15 mouse cellular contexts compared by ENCODE assay signal in genomic region chr13:70508708-70509374, GRCm38 (mm10).
DNase-seq lines count a peak whose midpoint lies in the region; ATAC-seq and TF ChIP-seq lines count a peak whose summit lies in the region.
"Had no signal": no experiment of that assay in that cellular context is flagged by ENCODE, and none has a peak within 500 bp of the region (broad histone marks: within the 10 kb centered on the region; RNA-seq: fewer than 3 reads in every experiment).

No protein-coding gene starts in this region.

- no peak overlapping the region for H3K27ac ChIP-seq in heart, embryonic 11.5 days (ENCODE audit: low read depth, low read length)
- H3K27ac ChIP-seq in forebrain, postnatal 0 days (ENCODE audit: low read depth, low read length), result no peak overlapping the region
- H3K27ac ChIP-seq in midbrain, embryonic 14.5 days (replicated peaks; ENCODE audit: low read depth, low read length), result 0 out of 2 replicates have a peak overlapping the region, but pooled peaks have one; percentile 45
- H3K27ac ChIP-seq in heart, adult 2 months, result no peak overlapping the region
- H3K27ac ChIP-seq: heart, embryonic 13.5 days; liver, embryonic 12.5 days had no signal

- intact Hi-C loops in heart, adult 2 months (cut with DNase I), result no loop called here

- no peaks in the 10 kb centered on the region for H3K9me3 ChIP-seq in heart, embryonic 11.5 days (replicated peaks; ENCODE audit: control insufficient read depth, low read length)
- no peaks in the 10 kb centered on the region for H3K9me3 ChIP-seq in forebrain, postnatal 0 days (ENCODE audit: low read length)
- no peaks in the 10 kb centered on the region for H3K9me3 ChIP-seq in midbrain, embryonic 14.5 days (ENCODE audit: control insufficient read depth, low read length)
- H3K9me3 ChIP-seq: heart, embryonic 13.5 days; liver, embryonic 12.5 days had no signal

- no peak for TF ChIP-seq POLR2A in heart, adult 2 months (IDR thresholded peaks at IDR 0.05; ENCODE audit: insufficient read depth, low read depth, low read length)

- no peaks in the 10 kb centered on the region for H3K27me3 ChIP-seq in heart, embryonic 11.5 days (ENCODE audit: control insufficient read depth, insufficient read depth, low read length)
- no peaks in the 10 kb centered on the region for H3K27me3 ChIP-seq in forebrain, postnatal 0 days (ENCODE audit: insufficient read depth, low read length)
- no peaks in the 10 kb centered on the region for H3K27me3 ChIP-seq in midbrain, embryonic 14.5 days (ENCODE audit: control insufficient read depth, insufficient read depth, low read length)
- no peaks in the 10 kb centered on the region for H3K27me3 ChIP-seq in heart, adult 2 months (ENCODE audit: control insufficient read depth, insufficient read depth, low read length)
- H3K27me3 ChIP-seq: heart, embryonic 13.5 days; liver, embryonic 12.5 days had no signal

- H3K36me3 ChIP-seq in heart, embryonic 11.5 days (ENCODE audit: control insufficient read depth, insufficient read depth, low read length), result no peaks in the 10 kb centered on the region
- H3K36me3 ChIP-seq in forebrain, postnatal 0 days (ENCODE audit: insufficient read depth), result no peaks in the 10 kb centered on the region
- no peaks in the 10 kb centered on the region for H3K36me3 ChIP-seq in midbrain, embryonic 14.5 days (ENCODE audit: control insufficient read depth, insufficient read depth, low read length)
- H3K36me3 ChIP-seq in heart, adult 2 months (ENCODE audit: control insufficient read depth, insufficient read depth, low read length), result no peaks in the 10 kb centered on the region
- H3K36me3 ChIP-seq: heart, embryonic 13.5 days; liver, embryonic 12.5 days had no signal

- no peak overlapping the region for H3K4me2 ChIP-seq in heart, embryonic 11.5 days
- no peak overlapping the region for H3K4me2 ChIP-seq in forebrain, postnatal 0 days (ENCODE audit: low read depth)
- H3K4me2 ChIP-seq in midbrain, embryonic 14.5 days (ENCODE audit: low read length), result no peak overlapping the region
- H3K4me2 ChIP-seq: heart, embryonic 13.5 days; liver, embryonic 12.5 days had no signal

- no peak for ATAC-seq in heart, embryonic 11.5 days (replicated peaks; ENCODE audit: insufficient number of reproducible peaks, low FRiP score, low TSS enrichment)
- ATAC-seq in forebrain, postnatal 0 days, result peak; percentile 32; the same call in 1 of the 2 replicates
- ATAC-seq in midbrain, embryonic 14.5 days (ENCODE audit: low FRiP score, low TSS enrichment), result 0 out of 2 replicates have a peak, but pooled peaks have one; percentile 17
- ATAC-seq: liver, embryonic 12.5 days had no signal

- H3K79me2 ChIP-seq in heart, adult 2 months (replicated peaks; ENCODE audit: control insufficient read depth, insufficient read depth, low read length), result no peaks in the 10 kb centered on the region

- TF ChIP-seq EP300 in heart, adult 2 months (IDR thresholded peaks at IDR 0.05; ENCODE audit: insufficient read depth, low read depth, low read length), result no peak

- H3K9ac ChIP-seq in heart, embryonic 11.5 days (ENCODE audit: low read depth, low read length), result no peak overlapping the region
- H3K9ac ChIP-seq in forebrain, postnatal 0 days, result no peak overlapping the region
- H3K9ac ChIP-seq in midbrain, embryonic 14.5 days (replicated peaks; ENCODE audit: low read length), result no peak overlapping the region
- no peak overlapping the region for H3K9ac ChIP-seq in heart, adult 2 months (ENCODE audit: low read depth, low read length)
- H3K9ac ChIP-seq: heart, embryonic 13.5 days; liver, embryonic 12.5 days had no signal

- DNase-seq in heart, adult 11 months, result peak; percentile 50
- DNase-seq in forebrain, postnatal 0 days, result no peak
- peak; percentile 42 for DNase-seq in midbrain, embryonic 14.5 days
- peak; percentile 57 for DNase-seq in retina, postnatal 1 day
- no peak for DNase-seq in lung, postnatal 10 days
- DNase-seq in heart, adult 2 months, result no peak
- DNase-seq: adrenal gland, adult 2 months; cerebellum, adult 18-20 months; gastrocnemius, postnatal 25 days; kidney, adult 18-20 months; kidney, postnatal 36 days; thymus, postnatal 36 days had no signal

- no peak for TF ChIP-seq CTCF in forebrain, postnatal 0 days (IDR thresholded peaks at IDR 0.05; ENCODE audit: low read depth)
- no peak for TF ChIP-seq CTCF in heart, adult 2 months (IDR thresholded peaks at IDR 0.05)

- H3K4me1 ChIP-seq in heart, embryonic 11.5 days (ENCODE audit: control insufficient read depth, insufficient read depth, low read length), result no peaks in the 10 kb centered on the region
- peaks cover 8% of the 10 kb centered on the region; the same call in 1 of the 2 replicates for H3K4me1 ChIP-seq in forebrain, postnatal 0 days (ENCODE audit: insufficient read depth)
- H3K4me1 ChIP-seq in midbrain, embryonic 14.5 days (ENCODE audit: control insufficient read depth, insufficient read depth, low read length), result 0 out of 2 replicates have a peak, but pooled peaks cover 4% of the 10 kb centered on the region
- no peaks in the 10 kb centered on the region for H3K4me1 ChIP-seq in heart, adult 2 months (ENCODE audit: control insufficient read depth, insufficient read depth, low read length)
- H3K4me1 ChIP-seq: heart, embryonic 13.5 days; liver, embryonic 12.5 days had no signal

- H3K4me3 ChIP-seq in heart, embryonic 11.5 days (ENCODE audit: low read depth, low read length), result no peak overlapping the region
- H3K4me3 ChIP-seq in forebrain, postnatal 0 days (ENCODE audit: low read depth, low read length), result no peak overlapping the region
- no peak overlapping the region for H3K4me3 ChIP-seq in midbrain, embryonic 14.5 days (replicated peaks; ENCODE audit: low read depth, low read length)
- H3K4me3 ChIP-seq in heart, adult 2 months, result no peak overlapping the region
- H3K4me3 ChIP-seq: heart, embryonic 13.5 days; liver, embryonic 12.5 days had no signal

- WGBS in heart, embryonic 11.5 days (ENCODE audit: insufficient replicate concordance), result 67% methylated on average over 5 of the region's 5 CpGs
- 46% methylated on average over 5 of the region's 5 CpGs for WGBS in forebrain, postnatal 0 days
- 55% methylated on average over 5 of the region's 5 CpGs for WGBS in midbrain, embryonic 14.5 days
- WGBS in heart, adult 2 months, result 58% methylated on average over 5 of the region's 5 CpGs

Comparison
In these comparisons a context has a peak if more than half of its experiments do, and no peak if none do; other contexts are left out.
1. DNase-seq: peak in heart, adult 11 months (single experiment), midbrain, embryonic 14.5 days (single experiment) and retina, postnatal 1 day (single experiment); none in forebrain, postnatal 0 days (single experiment), lung, postnatal 10 days (single experiment) and heart, adult 2 months (0 of 2).